Mouse (Mus musculus): Measurements from ENCODE around the gene Ralgps1.
A peak's percentile ranks its signal among the peaks of the same experiment; 100 is the strongest.

Ralgps1 gene

GRCm38 (mm10) chr2:33280525-33280924, 90.8 kb downstream of the Ralgps1 start:
- no peak for DNase-seq (ENCODE audit: low read depth, low spot score)

- no peak for DNase-seq (ENCODE audit: low read depth, low spot score)
Observed at GRCm38 (mm10) chr2:33279758-33280157, 91.5 kb downstream of the Ralgps1 start.

GRCm38 (mm10) chr2:33274719-33275490, 96.4 kb downstream of the Ralgps1 start:
- DNase-seq (ENCODE audit: low read depth, low spot score) = peak; percentile 70

- peak; percentile 39 for DNase-seq (ENCODE audit: low read depth, low spot score)
Observed at GRCm38 (mm10) chr2:33272665-33273439, 98.4 kb downstream of the Ralgps1 start.

GRCm38 (mm10) chr2:33271511-33271910, 99.8 kb downstream of the Ralgps1 start:
- no peak for DNase-seq (ENCODE audit: low read depth, low spot score)

GRCm38 (mm10) chr2:33270569-33270968, 100.7 kb downstream of the Ralgps1 start:
- DNase-seq (ENCODE audit: low read depth, low spot score) = no peak

GRCm38 (mm10) chr2:33269132-33269493, 102.2 kb downstream of the Ralgps1 start:
- DNase-seq (ENCODE audit: low read depth, low spot score) = peak; percentile 66

GRCm38 (mm10) chr2:33268384-33269131, 102.7 kb downstream of the Ralgps1 start:
- no peak for DNase-seq (ENCODE audit: low read depth, low spot score)

- no peak for DNase-seq (ENCODE audit: low read depth, low spot score)
Observed at GRCm38 (mm10) chr2:33267075-33267474, 104.2 kb downstream of the Ralgps1 start.

GRCm38 (mm10) chr2:33265793-33266192, 105.5 kb downstream of the Ralgps1 start:
- peak; percentile 79 for DNase-seq (ENCODE audit: low read depth, low spot score)

GRCm38 (mm10) chr2:33261475-33261874, 109.8 kb downstream of the Ralgps1 start:
- no peak for DNase-seq (ENCODE audit: low read depth, low spot score)

- DNase-seq (ENCODE audit: low read depth, low spot score) = peak; percentile 89
Observed at GRCm38 (mm10) chr2:33260772-33261171, 110.5 kb downstream of the Ralgps1 start.

GRCm38 (mm10) chr2:33256769-33257537, 114.3 kb downstream of the Ralgps1 start:
- DNase-seq (ENCODE audit: low read depth, low spot score) = peak; percentile 77

GRCm38 (mm10) chr2:33254318-33254985, 116.8 kb downstream of the Ralgps1 start:
- DNase-seq (ENCODE audit: low read depth, low spot score) = peak; percentile 66

GRCm38 (mm10) chr2:33253572-33254190, 117.6 kb downstream of the Ralgps1 start:
- DNase-seq (ENCODE audit: low read depth, low spot score) = no peak

GRCm38 (mm10) chr2:33252751-33253150, 118.5 kb downstream of the Ralgps1 start:
- DNase-seq (ENCODE audit: low read depth, low spot score) = no peak

- DNase-seq (ENCODE audit: low read depth, low spot score) = no peak
Observed at GRCm38 (mm10) chr2:33249922-33250633, 121.2 kb downstream of the Ralgps1 start.

- no peak for DNase-seq (ENCODE audit: low read depth, low spot score)
Observed at GRCm38 (mm10) chr2:33248549-33248948, 122.7 kb downstream of the Ralgps1 start.

- no peak for DNase-seq (ENCODE audit: low read depth, low spot score)
Observed at GRCm38 (mm10) chr2:33246841-33247240, 124.4 kb downstream of the Ralgps1 start.

- no peak for DNase-seq (ENCODE audit: low read depth, low spot score)
Observed at GRCm38 (mm10) chr2:33245350-33245749, 125.9 kb downstream of the Ralgps1 start.

All from brain, adult 2 months (tissue).